Mouse (Mus musculus) neutrophil, adult 5-6 weeks (primary cell): ENCODE data around the gene Vmn1r68. TPM values are rescaled to one million over a fixed set of nuclear protein-coding genes. Genes with fewer than 3 reads are reported as not detected.
A peak's percentile ranks its signal among the peaks of the same experiment; 100 is the strongest.

Experiments
- ATAC-seq: fragments of 151-379, 151-347 bp; 2 replicates; pipeline ENCODE4 v1.8.0; 2017; ENCODE audit warnings: mild to moderate bottlenecking, moderate TSS enrichment; ENCODE audit not compliant: insufficient number of reproducible peaks, poor library complexity, low FRiP score, severe bottlenecking; ENCODE audit errors: extremely low read depth
- total RNA-seq: library from RNA; stranded (forward); fragments of 200-1000 nt; gene quantifications from 2 replicates; pipeline ENCODE4 v1.2.3, GENCODE M21; 2017

The Vmn1r68 gene
- total RNA-seq = not detected in 2 replicates

- ATAC-seq = no peak
Measured at GRCm38 (mm10) chr7:10558385-10558784, at the start of gene Vmn1r68. Vmn1r68 (minus strand) TSS chr7:10558485.

- no peak for ATAC-seq
Measured at GRCm38 (mm10) chr7:10495578-10495977, 62.7 kb downstream of the Vmn1r68 start.

GRCm38 (mm10) chr7:10494786-10495521, 63.3 kb downstream of the Vmn1r68 start, which contains the start of gene Zik1:
Zik1 (minus strand) TSS chr7:10495394.
- peak; percentile 78; the same call in 1 of the 2 replicates for ATAC-seq

- no peak for ATAC-seq
Measured at GRCm38 (mm10) chr7:10480588-10481233, 77.6 kb downstream of the Vmn1r68 start.

DNA sequence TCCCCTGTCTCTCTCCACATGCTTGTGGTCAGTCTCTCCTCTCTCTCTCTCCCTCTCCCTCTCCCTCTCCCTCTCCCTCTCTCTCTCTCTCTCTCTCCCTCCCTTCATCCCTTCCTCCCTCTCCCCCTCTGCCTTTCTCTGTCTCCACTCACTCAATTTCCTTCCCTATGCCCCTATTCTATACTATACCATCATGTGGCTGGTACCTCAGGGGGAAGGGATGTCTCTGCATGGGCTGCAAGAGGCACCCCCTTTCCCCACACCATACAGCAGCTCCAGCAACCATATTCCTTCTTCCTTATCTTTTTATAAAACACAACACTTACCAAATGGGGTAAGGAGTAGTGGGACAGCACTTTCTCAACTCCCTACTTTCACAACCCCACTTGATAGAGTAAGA, 78.5 kb downstream of the Vmn1r68 start:
- ATAC-seq = no peak

DNA sequence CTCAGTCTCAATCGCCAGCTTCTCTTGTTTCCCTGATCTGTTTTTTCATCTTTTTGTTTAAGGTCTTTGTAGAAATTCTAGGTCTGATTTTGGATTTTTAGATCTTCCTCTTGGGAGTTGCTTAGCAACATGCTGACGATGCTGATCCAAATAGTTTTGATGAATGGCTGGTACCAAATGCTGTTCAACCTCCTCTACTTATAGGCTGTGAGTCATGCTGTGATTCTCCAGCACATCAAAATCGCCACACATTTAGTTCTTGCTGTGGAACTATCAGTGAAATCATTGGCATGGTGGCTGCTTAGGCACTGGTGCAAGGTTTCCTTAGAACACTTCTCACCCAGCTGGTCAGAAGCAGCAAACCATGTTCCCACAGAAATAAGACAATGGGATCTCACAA, 100.1 kb downstream of the Vmn1r68 start:
- no peak for ATAC-seq

Other genes with a start within 250 kb of the Vmn1r68 start
- gene Vmn1r67, start 115.2 kb downstream of the Vmn1r68 start, total RNA-seq = not detected in 2 replicates
- 0.12 and 0.58 TPM in 2 replicates for gene Zik1, start 63.1 kb downstream of the Vmn1r68 start, total RNA-seq
- gene Vmn1r69, start 55.2 kb upstream of the Vmn1r68 start, total RNA-seq = 0.25 TPM in 1 of 2 replicates, not detected in the other
- not detected in 2 replicates for gene Vmn1r70, start 73.0 kb upstream of the Vmn1r68 start, total RNA-seq
- 0.23 TPM in 1 of 2 replicates, not detected in the other for gene Nlrp4b, start 129.3 kb upstream of the Vmn1r68 start, total RNA-seq
- gene Vmn1r71, start 195.9 kb upstream of the Vmn1r68 start, total RNA-seq = not detected in 2 replicates